Mouse (Mus musculus) layer of hippocampus, adult 2 months (tissue): ENCODE data around the gene Fhl3. TPM values are rescaled to one million over a fixed set of nuclear protein-coding genes. Genes with fewer than 3 reads are reported as not detected.
A peak's percentile ranks its signal among the peaks of the same experiment; 100 is the strongest.
"Not testable (repeated sequence)": the region's sequence is repeated elsewhere in the genome, so short reads cannot be mapped to it uniquely, and the experiment has no call there.

Source experiments
- DNase-seq, 2 experiments: peaks; one replicate each; pipeline ENCODE4 v3.0.0; 2022; ENCODE audit warnings: low spot score in 2 of 2
- H3K27ac ChIP-seq: fragments of 200-600 bp; 2 replicates; pipeline ENCODE4 v1.8.1; 2022
- H3K4me3 ChIP-seq: fragments of 200-600 bp; 2 replicates; pipeline ENCODE4 v1.8.1; 2022; ENCODE audit warnings: mild to moderate bottlenecking
- CTCF ChIP-seq: fragments of 200-600 bp; conservative IDR thresholded peaks from 2 replicates; pipeline ENCODE4 v1.8.1; 2022; ENCODE audit warnings: antibody characterized with exemption, mild to moderate bottlenecking, moderate library complexity
- total RNA-seq, 2 experiments: library from RNA; stranded (reverse); gene quantifications; 2 replicates each; pipeline ENCODE4 v1.2.3; 2021

Gene Fhl3
- total RNA-seq, 2 experiments from 2014 or later: 1.4 to 1.5 TPM

DNA sequence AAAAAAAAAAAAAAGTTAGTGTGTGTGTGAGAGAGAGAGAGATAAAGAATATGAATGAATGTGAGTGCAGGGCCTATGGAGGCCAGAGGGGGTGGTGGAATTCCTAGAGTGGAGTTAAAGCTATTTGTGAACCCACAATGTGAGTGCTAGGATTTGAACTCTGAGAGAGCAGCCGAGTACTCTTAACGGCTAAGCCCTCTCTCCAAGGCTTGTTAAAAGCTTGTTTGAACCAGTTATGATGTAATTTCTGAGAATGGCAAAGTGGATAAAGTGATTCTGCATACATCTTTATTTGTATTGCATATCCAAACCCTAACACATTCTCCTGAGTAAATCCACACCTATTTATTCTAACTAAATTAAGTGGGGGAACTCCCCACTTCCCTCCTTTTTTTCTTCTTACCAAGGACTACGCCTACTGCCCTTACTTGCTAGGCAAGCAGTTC is 8.1 kb upstream of the Fhl3 start:
- DNase-seq: no peak
- Histone ChIP-seq H3K4me3 (peak overlapping the region; percentile 88), H3K27ac (no peak overlapping the region)
- no peak for TF ChIP-seq CTCF

DNA sequence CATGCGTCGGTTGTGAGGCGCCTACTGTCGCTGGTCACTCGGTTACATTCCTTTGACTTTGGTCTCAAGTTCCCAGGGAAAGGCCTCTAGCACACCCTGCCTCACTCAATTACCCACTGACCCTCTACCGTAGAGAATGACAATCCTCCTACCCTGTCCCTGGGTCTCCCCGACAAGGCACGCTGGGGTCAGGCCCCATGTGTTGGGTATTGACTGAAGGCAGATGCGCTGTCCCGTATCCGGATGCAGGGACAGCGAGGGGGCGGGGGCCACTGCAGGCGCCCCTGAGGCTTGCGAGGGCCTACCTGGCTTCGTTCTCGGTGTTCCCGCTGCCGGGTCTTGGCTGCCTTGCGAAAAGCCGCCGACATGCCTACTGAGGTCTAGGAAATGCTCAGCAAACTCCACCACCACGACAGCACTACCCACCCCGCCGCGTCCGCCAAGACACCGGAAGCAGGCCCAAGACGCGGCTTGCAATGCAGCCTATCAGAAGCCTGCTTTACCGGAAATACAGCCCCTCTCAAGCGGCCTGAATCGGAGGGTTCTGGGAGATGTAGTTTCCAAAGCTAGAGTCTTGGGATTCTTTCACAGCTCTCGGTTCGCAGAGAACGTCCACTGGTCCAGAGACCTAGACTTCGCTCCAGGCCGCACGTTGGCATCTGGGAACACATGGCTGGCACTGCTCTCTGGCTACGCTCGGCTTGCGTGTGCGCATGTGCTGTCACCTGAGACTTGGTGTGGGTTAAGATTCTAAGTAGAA is 7.2 kb upstream of the Fhl3 start, which contains the start of gene Utp11:
TSS of gene Utp11 (minus strand) at position 466 of the 760 bp plus-strand sequence.
- no peak for TF ChIP-seq CTCF
- DNase-seq: peak; percentile 82 to 91
- peak within 1 kb of the TSS; percentile 88 for H3K4me3 ChIP-seq
- peak within 1 kb of the TSS; percentile 85 for H3K27ac ChIP-seq

DNA sequence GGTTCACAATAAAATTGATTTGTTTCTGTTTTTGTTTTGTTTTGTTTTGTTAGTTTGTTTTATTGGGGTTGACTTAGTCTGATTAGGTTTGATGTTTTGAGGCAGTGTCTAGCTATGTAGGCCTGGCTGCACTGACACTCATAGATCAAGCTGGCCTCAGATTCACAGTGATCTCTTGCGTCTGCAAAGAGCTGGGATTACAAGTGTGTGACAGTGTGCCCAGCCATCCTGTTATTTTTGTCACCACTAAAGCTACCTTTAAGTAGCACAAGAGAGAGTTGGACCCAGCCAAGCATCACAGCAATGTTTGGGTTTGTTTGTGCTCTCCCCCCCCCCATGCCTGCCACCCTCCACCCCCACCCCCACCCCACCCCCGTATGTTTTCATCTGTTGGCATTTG is 5.9 kb upstream of the Fhl3 start:
- no peak for DNase-seq
- Histone ChIP-seq H3K4me3 (no peak overlapping the region), H3K27ac (no peak overlapping the region)
- no peak for TF ChIP-seq CTCF

DNA sequence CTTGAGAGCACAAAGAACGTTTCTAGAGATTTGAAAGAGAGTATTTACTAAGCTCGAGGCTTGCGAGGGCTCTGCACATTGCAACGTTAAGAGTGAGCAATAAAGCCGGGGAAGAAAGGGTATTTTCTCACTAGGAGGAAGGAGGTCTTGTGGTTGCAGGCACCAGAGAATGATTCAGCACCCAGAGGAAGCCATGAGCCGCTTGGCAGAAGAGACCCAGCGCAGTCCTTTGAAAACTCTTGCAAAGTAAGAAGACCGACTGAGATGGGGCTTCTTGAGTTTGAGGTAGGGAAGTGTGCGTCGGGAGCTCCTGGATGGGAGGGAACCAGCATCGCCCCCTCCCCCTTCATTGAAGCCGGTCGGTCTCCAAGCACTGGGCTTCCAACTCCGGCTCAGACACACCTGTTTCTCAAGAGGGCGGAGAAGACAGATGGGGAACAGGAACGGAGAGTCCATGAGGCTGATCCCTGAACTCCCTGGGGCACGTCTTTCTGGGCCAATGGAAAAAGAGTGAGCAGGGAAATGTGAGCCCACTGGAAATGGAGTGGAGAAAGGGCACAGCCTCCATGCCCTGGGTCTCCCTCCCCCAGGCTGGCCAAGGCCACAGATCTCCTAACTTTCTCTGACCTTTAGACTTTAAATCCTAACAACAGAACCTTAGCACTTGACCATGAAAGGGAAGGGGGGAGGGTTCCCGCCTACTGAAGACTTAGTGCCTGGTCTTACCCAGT is 4.5 kb upstream of the Fhl3 start:
- no peak overlapping the region; the same call in 1 of the 2 replicates for H3K4me3 ChIP-seq
- no peak for TF ChIP-seq CTCF
- no peak overlapping the region for H3K27ac ChIP-seq
- DNase-seq: no peak

DNA sequence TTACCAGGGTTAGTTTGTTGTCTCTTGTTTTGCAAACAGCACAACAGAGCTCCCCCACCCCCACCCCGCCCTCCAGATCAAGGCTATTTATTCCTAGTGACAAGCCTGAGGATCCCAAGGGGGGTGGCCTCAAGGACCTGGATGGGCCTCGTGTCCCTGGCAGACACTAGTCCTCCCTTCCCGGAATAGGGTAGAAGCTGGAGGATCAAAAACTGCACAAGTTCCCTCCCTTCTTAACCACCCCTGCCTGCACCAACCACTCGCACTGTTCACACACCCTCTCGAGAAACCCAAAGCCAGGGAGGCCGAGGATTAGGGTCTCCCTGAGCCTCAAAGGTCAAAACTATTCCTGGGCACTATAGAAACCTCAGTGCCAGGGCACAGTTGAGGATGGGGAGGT is 710 bp upstream of the Fhl3 start:
- Histone ChIP-seq H3K4me3 (no peak overlapping the region), H3K27ac (no peak overlapping the region)
- no peak for DNase-seq
- TF ChIP-seq CTCF: no peak

DNA sequence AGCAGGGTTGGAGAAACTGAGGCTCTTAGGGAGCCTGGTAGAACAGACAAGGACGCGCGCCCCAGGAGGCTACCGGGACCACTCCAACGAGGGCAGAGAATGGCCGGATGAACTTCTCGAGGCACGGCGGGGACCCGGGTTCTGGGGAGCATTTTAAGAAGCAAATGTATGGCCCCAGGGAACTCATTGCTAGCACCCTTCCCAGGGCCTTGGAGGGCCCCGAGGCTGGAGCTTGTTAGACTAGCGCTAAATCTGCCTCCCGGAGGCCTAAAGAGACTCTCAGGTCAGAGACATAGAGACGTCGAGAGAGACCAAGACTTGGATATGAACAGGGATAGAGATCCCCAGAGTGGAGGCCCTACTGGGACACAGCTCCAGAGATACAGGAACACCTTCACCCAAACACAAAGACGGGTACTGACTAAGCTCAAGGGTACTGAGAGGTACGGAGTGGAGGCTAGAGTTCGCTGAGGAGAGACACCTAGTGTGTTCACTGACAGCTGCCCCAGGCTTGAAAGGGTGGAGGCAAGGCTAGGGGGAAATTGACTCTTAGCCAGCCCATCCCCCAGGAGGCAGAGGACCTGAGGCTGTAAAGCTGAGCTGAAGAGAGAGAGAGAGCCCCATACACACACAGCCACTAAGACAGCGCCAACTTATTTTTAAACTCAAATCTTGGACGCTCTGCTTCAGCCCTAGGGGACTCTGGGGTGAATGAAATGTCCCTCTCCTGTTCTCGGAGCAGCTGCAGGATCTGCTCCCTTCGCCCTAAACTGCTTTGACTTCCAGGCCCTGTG is 748 bp downstream of the Fhl3 start:
- no peak for DNase-seq
- Histone ChIP-seq H3K27ac (peak overlapping the region; percentile 49; the same call in 1 of the 2 replicates), H3K4me3 (peak overlapping the region; percentile 60)
- no peak for TF ChIP-seq CTCF

DNA sequence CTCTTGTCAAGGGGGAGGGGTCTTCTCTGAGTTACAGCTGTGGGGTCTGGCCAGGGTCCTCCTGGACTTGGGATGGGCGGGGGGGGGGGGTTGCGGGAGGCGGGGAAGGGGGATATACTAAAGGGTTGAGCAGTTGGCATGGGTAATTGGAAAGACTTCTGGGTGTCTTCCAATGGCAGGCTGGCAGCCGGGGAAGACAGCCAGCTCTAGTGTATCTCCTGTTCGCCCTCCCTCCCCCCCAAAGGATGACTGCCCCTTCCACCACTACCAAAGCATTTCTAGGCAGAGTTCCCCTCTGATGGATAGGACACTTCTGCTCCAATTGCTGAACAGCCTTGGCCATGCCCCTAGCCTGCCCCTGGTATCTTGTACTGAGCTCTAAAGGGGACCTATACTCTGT is 1.4 kb downstream of the Fhl3 start:
- Histone ChIP-seq H3K4me3 (no peak overlapping the region), H3K27ac (no peak overlapping the region)
- no peak for DNase-seq
- no peak for TF ChIP-seq CTCF

DNA sequence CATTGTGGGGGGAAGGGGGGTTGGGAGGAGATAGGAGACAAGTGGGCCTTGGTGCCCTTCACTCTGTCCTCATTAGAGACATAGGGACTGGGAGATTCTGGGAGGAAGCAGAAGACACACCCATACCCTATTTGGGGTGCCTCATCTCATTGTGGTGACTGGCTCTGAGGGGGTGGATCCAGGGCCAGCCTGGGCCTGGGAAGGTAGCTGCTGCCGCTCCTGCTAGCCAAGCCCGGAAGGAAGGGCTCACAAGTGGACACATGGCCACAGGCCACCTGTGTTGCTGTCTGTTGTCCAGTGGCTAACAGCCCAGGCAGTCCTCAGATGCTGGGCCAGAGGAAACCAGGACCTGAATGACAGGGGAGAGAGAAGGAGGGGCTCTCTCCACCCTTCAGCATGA is 2.9 kb downstream of the Fhl3 start:
- Histone ChIP-seq H3K4me3 (no peak overlapping the region), H3K27ac (no peak overlapping the region)
- no peak for TF ChIP-seq CTCF
- DNase-seq: no peak

DNA sequence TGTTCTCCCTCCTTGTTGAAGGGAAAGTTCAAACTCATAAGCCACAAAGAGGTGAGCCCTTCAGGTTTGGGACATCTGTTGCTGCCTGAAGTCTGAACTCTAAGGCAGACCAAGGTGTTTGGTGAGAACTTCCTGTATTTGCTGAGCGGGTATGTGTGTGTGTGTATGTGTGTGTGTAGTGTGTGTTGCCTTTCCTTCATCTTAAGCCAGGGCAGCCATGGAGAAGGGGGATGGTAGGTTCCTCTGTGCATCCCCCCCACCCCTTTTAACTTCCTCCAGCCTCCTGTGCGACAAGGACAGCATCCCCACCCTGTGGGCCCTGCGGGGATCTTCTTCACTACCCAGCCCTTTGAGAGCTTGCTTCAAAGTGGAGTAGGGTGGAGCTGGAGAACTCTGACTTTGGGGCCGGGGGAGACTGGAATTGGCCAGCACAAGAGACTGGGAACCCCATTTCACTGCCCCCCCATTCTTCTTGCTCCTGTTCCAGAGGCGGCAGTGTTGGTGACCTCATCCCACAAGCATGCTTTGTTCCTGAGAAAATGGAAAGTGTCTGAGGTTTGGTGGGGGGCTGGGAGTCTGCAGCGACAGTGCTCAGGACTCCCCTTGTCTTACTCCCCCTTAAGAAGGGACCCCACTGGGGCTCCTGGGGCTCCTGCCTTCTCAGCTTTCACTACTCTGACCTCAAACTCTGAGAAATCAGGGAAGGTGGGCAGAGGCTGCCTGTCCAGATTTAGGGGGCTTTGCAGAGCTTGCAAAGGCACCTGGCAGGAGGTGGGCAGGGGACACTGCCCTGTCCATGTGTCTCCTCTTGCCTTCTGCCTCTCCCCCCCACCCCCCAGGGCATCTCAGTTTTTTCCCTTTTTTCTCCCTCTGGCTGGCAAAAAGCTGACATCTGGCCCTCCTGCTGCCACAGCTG is 3.6 kb downstream of the Fhl3 start:
- no peak overlapping the region for H3K4me3 ChIP-seq
- DNase-seq: no peak
- peak overlapping the region; percentile 32; the same call in 1 of the 2 replicates for H3K27ac ChIP-seq
- TF ChIP-seq CTCF: no peak

DNA sequence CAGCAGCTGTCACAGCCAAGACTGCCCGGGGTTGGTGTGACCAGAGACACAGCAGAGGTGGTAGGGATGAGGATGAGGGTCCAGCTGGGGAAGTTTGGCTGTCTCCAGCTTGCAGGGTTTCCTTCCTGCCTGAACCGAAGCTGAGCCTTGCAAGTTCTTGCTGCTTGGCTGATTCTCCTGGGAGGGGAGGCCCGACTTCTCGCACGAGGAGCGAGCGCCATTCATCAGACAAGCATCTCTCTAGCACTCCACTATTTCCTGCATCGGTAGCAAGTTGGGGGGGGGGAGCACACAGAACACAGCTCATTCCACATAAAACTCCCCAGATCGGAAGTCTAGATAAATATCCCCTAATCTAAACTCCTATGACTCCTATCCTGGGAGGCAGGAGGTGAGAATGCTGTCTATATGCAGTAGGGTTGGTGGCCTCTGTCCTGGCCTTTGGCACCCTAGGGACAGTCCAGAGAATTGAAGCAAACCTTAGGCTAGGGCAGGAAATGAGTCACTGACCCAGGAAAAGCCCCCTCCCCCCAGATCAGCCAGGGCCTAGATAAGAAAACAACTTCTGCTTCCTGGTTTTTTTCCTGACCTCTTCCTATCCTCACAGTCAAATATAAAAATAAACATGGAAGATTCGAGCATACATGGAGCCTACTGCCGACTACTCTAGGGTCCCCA is 4.4 kb downstream of the Fhl3 start:
- no peak overlapping the region for H3K4me3 ChIP-seq
- TF ChIP-seq CTCF: no peak
- peak overlapping the region; percentile 32; the same call in 1 of the 2 replicates for H3K27ac ChIP-seq
- no peak for DNase-seq

DNA sequence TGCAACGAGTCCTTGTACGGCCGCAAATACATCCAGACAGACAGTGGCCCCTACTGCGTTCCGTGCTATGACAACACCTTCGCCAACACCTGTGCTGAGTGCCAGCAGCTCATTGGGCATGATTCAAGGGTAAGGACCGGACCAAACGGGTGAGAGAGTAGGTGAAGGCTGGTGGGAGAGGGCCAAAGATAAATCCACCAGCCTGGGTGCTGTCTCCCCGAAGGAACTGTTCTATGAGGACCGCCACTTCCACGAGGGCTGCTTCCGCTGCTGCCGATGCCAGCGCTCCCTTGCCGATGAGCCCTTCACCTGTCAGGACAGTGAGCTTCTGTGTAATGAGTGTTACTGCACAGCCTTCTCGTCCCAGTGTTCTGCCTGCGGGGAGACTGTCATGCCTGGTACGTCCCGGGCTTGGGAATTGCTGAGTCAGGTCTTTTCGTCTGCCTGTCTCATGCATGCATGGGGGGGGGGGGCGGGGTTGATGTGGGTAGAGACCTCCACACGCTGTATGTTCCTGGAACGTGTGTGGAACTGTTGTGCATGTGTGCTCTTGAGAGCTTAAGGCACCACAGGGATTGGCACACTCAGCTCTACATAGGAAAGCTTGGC is 5.3 kb downstream of the Fhl3 start:
- H3K27ac ChIP-seq: no peak overlapping the region
- DNase-seq: no peak
- H3K4me3 ChIP-seq: no peak overlapping the region
- TF ChIP-seq CTCF: no peak

DNA sequence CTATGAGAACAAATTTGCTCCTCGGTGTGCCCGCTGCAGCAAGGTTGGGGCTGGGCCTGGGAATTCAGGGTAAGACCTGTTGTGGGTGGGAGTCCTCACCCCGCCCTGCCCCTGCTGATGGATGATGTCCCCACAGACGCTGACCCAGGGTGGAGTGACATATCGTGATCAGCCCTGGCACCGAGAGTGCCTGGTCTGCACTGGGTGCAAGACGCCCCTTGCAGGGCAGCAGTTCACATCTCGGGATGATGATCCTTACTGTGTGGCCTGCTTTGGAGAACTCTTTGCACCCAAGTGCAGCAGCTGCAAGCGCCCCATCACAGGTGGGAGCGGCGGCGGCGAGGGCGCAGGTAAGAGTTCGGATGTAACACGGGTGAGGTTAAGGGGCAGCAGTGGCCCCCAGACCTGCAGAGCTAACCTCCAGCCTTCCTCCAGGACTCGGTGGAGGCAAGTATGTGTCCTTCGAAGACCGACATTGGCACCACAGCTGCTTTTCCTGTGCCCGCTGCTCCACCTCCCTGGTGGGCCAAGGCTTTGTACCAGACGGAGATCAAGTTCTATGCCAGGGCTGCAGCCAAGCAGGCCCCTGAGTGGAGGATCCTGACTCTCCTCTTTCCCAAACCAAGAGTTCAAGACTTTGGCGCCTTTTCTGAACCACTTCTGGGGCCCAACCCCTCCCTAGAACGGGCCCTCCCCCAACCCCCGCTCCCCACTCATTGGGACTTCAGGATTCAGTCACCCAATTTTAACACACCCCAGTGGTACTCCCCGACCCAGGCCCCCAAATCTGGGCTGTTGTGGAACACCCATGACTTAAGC is 7.1 kb downstream of the Fhl3 start:
- not testable (repeated sequence) for DNase-seq, H3K4me3 ChIP-seq, H3K27ac ChIP-seq

DNA sequence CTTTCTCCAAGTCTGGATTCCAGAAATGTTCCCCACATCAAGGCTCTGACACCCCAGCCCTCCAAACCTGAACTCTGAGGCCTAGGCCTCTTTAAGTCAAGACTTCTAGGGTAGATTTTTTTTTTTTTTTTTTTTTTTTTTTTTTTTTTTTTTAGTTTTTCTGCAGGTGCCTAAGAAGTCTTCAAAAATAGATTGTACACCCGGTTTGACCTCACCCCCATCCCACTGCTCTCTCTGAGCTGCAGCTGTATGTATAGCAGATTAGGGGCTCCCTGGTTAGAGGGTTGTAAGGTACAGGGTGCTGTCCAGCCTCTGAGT is 7.7 kb downstream of the Fhl3 start:
- H3K4me3 ChIP-seq, DNase-seq: not testable (repeated sequence)
- peak overlapping the region; percentile 72 for H3K27ac ChIP-seq
